Mouse (Mus musculus): ENCODE results near the gene Gm9945. TPM values are rescaled to one million over a fixed set of nuclear protein-coding genes. Genes with fewer than 3 reads are reported as not detected.

The Gm9945 gene
- polyA plus RNA-seq, 1 experiment from 2014 or later: not detected

DNA sequence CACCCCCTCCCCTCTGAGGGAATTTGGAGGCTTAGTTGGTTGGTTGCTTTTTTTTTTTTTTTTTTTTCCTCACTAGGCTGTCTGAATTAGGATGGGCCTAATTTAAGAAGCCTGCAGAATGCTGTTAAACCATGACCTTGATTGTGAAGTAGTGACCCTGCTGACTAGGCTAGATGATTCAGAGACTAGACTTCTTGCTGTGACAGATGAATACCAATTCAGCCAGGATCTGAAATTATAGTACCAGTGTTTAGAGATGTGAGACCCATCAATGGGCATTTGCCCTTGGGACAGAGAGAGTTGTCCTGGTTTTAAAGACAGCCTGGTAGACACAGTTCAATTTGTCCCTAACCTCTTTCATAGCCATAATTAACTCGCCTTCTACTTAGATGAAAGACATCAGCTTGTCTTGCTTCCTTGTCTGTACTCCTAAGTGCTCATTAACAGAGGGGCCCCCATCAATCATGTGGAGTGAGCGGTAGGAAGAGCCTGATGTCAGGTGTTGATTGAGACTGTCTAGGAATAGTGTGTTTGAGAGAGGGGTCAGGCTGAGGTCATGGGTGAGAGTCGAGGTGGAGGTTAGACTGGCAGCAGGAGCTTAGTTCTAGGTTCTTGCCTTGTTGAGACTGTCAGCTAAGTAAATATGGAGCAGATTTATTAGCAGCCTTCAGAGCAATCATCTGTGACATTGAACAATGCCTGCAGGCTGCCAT lies 13.4 kb downstream of the Gm9945 start:
- Histone ChIP-seq H3K9ac (ENCODE audit: low read length) (no peak overlapping the region), H3K4me3 (ENCODE audit: low read depth, low read length) (no peak overlapping the region), H3K4me2 (ENCODE audit: low read length) (no peak overlapping the region), H3K36me3 (ENCODE audit: control insufficient read depth, insufficient read depth, low read length) (no peaks in the 10 kb centered on the region), H3K27ac (ENCODE audit: low read depth) (no peak overlapping the region), H3K27me3 (replicated peaks; ENCODE audit: control insufficient read depth, insufficient read depth, low read length) (no peaks in the 10 kb centered on the region), H3K9me3 (ENCODE audit: control insufficient read depth, low read length) (no peaks in the 10 kb centered on the region), H3K4me1 (replicated peaks; ENCODE audit: control insufficient read depth, insufficient read depth, low read length) (peaks cover 5% of the 10 kb centered on the region; the same call in 1 of the 2 replicates)
- no peak for DNase-seq (ENCODE audit: low spot score)
- 23% methylated on average over 3 of the region's 3 CpGs for WGBS
- ATAC-seq (replicated peaks; ENCODE audit: low FRiP score, low TSS enrichment, low read depth): no peak

DNA sequence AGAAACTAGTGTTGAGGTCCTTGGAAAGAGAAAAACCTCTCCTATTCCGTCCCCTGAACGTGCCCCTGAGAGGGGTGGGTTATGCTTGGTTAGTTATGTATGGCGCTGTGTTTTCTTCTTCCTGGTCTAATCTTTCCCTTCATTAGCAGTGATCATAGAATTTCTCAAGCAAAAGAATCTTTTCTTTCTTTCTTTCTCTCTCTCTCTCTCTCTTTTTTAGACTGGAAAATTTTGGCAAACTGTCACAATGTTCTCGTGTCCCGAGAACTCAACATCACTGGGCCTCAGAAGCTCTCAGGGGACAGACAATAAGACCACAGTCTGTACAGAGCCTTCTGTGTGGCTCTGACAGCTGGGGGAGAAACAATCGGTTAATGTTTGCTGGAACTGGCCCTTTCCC lies 15.5 kb downstream of the Gm9945 start:
- Histone ChIP-seq H3K27ac (ENCODE audit: low read depth) (peak overlapping the region; percentile 22; the same call in 1 of the 2 replicates), H3K36me3 (ENCODE audit: control insufficient read depth, insufficient read depth, low read length) (no peaks in the 10 kb centered on the region), H3K9ac (ENCODE audit: low read length) (no peak overlapping the region), H3K4me2 (ENCODE audit: low read length) (no peak overlapping the region), H3K27me3 (replicated peaks; ENCODE audit: control insufficient read depth, insufficient read depth, low read length) (no peaks in the 10 kb centered on the region), H3K4me1 (replicated peaks; ENCODE audit: control insufficient read depth, insufficient read depth, low read length) (peaks cover 5% of the 10 kb centered on the region; the same call in 1 of the 2 replicates), H3K4me3 (ENCODE audit: low read depth, low read length) (no peak overlapping the region), H3K9me3 (ENCODE audit: control insufficient read depth, low read length) (no peaks in the 10 kb centered on the region)
- ATAC-seq (replicated peaks; ENCODE audit: low FRiP score, low TSS enrichment, low read depth) (no peak), DNase-seq (ENCODE audit: low spot score) (no peak)
- WGBS: 62% methylated on average over 6 of the region's 6 CpGs

DNA sequence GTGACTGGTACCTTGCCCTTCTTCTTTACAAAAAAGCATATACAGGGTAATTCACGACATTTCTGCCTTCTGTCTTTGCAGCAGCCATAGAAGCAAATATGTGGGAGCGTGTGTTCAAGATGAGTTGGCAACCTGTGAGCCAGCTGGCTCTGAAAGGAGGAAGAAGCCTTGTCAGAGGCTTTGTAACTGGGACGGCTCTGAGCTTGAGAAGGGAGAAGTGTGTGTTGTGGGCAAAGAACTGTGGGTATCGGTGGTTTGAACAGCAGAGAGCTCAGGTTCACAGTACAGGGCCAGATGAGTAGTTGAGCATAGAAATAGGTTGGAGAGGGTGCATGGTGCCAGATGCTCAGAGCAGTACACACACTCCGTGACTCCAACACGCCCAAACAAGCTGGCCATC lies 17.0 kb downstream of the Gm9945 start:
- no peak overlapping the region for H3K4me3 ChIP-seq (ENCODE audit: low read depth, low read length)
- no peaks in the 10 kb centered on the region for H3K9me3 ChIP-seq (ENCODE audit: control insufficient read depth, low read length)
- no peak overlapping the region for H3K4me2 ChIP-seq (ENCODE audit: low read length)
- no peaks in the 10 kb centered on the region for H3K36me3 ChIP-seq (ENCODE audit: control insufficient read depth, insufficient read depth, low read length)
- ATAC-seq (replicated peaks; ENCODE audit: low FRiP score, low TSS enrichment, low read depth) (no peak), DNase-seq (ENCODE audit: low spot score) (no peak)
- H3K9ac ChIP-seq (ENCODE audit: low read length): no peak overlapping the region
- H3K27me3 ChIP-seq (replicated peaks; ENCODE audit: control insufficient read depth, insufficient read depth, low read length): no peaks in the 10 kb centered on the region
- no peak overlapping the region for H3K27ac ChIP-seq (ENCODE audit: low read depth)
- H3K4me1 ChIP-seq (replicated peaks; ENCODE audit: control insufficient read depth, insufficient read depth, low read length): peaks cover 6% of the 10 kb centered on the region; the same call in 1 of the 2 replicates
- 67% methylated on average over 6 of the region's 6 CpGs for WGBS

DNA sequence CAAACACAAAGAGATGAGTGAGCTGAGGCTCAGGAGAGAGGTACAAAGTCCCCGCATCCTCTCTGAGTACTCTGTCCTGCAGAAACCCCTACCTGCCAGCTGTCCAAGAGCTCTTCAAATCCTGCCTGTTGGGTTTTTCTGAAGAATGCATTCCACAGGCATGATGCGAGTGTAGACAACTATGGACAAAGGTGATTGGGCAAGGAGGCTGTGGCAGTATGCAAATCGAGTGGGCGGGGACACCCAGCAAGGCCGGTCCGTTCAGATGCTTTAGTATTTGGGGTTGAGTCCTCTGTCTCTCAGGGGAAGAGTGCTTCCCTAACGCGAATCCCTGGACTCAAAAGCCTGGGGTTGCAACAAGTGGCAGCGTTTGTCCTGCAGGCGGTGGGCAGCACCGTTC lies 20.6 kb downstream of the Gm9945 start:
- peak overlapping the region; percentile 22; the same call in 1 of the 2 replicates for H3K4me2 ChIP-seq (ENCODE audit: low read length)
- H3K27me3 ChIP-seq (replicated peaks; ENCODE audit: control insufficient read depth, insufficient read depth, low read length): no peaks in the 10 kb centered on the region
- H3K4me3 ChIP-seq (ENCODE audit: low read depth, low read length): no peak overlapping the region
- no peaks in the 10 kb centered on the region for H3K36me3 ChIP-seq (ENCODE audit: control insufficient read depth, insufficient read depth, low read length)
- 7% methylated on average over 11 of the region's 11 CpGs for WGBS
- no peak overlapping the region for H3K27ac ChIP-seq (ENCODE audit: low read depth)
- H3K4me1 ChIP-seq (replicated peaks; ENCODE audit: control insufficient read depth, insufficient read depth, low read length): peaks cover 4% of the 10 kb centered on the region; the same call in 1 of the 2 replicates
- no peak for DNase-seq (ENCODE audit: low spot score)
- peak; percentile 70 for ATAC-seq (replicated peaks; ENCODE audit: low FRiP score, low TSS enrichment, low read depth)
- H3K9me3 ChIP-seq (ENCODE audit: control insufficient read depth, low read length): no peaks in the 10 kb centered on the region
- H3K9ac ChIP-seq (ENCODE audit: low read length): no peak overlapping the region

DNA sequence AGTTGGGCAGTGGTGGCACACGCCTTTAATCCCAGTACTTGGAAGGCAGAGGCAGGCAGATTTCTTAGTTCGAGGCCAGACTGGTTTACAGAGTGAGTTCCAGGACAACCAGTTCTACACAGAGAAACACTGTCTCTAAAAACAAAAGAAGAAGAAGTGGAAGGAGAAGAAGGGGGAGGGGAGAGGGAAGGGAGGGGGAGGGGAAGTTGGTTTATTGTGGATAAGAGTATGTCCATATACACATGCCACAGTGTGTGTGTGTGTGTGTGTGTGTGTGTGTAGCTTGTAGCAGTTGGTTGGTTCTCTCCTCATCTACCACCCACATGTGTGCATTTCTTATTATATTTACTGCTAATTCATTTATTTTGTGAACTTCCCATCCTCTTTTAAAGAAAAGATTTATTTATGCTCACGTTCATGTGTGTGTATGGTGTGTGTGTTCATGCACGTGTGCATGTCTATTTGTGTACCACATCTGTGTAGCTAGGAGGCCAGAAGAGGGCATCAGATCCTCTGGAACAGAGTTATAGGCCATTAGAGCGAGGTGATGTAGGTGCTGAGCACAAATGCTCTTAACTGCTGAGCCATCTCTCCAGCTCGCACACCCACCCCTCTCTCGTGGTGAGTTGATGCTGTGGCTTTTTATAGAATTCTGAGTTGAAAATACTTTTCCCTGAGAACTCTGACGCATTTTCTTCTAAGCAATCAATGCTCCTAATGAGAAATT lies 22.2 kb downstream of the Gm9945 start:
- H3K9me3 ChIP-seq (ENCODE audit: control insufficient read depth, low read length): no peaks in the 10 kb centered on the region
- H3K4me2 ChIP-seq (ENCODE audit: low read length): no peak overlapping the region
- WGBS: 76% methylated on average over 8 of the region's 8 CpGs
- H3K27me3 ChIP-seq (replicated peaks; ENCODE audit: control insufficient read depth, insufficient read depth, low read length): no peaks in the 10 kb centered on the region
- no peak overlapping the region for H3K4me3 ChIP-seq (ENCODE audit: low read depth, low read length)
- 0 out of 2 replicates have a peak, but pooled peaks cover 4% of the 10 kb centered on the region for H3K4me1 ChIP-seq (replicated peaks; ENCODE audit: control insufficient read depth, insufficient read depth, low read length)
- DNase-seq (ENCODE audit: low spot score) (no peak), ATAC-seq (replicated peaks; ENCODE audit: low FRiP score, low TSS enrichment, low read depth) (no peak)
- no peak overlapping the region for H3K27ac ChIP-seq (ENCODE audit: low read depth)
- no peaks in the 10 kb centered on the region for H3K36me3 ChIP-seq (ENCODE audit: control insufficient read depth, insufficient read depth, low read length)
- H3K9ac ChIP-seq (ENCODE audit: low read length): no peak overlapping the region

GRCm38 (mm10) chr11:53503738-53504137 lies 23.8 kb downstream of the Gm9945 start:
- H3K4me3 ChIP-seq (ENCODE audit: low read depth, low read length): no peak overlapping the region
- H3K9me3 ChIP-seq (ENCODE audit: control insufficient read depth, low read length): no peaks in the 10 kb centered on the region
- ATAC-seq (replicated peaks; ENCODE audit: low FRiP score, low TSS enrichment, low read depth) (no peak), DNase-seq (ENCODE audit: low spot score) (no peak)
- H3K4me2 ChIP-seq (ENCODE audit: low read length): no peak overlapping the region
- no peak overlapping the region for H3K9ac ChIP-seq (ENCODE audit: low read length)
- no peak overlapping the region for H3K27ac ChIP-seq (ENCODE audit: low read depth)
- H3K36me3 ChIP-seq (ENCODE audit: control insufficient read depth, insufficient read depth, low read length): no peaks in the 10 kb centered on the region
- H3K27me3 ChIP-seq (replicated peaks; ENCODE audit: control insufficient read depth, insufficient read depth, low read length): no peaks in the 10 kb centered on the region
- H3K4me1 ChIP-seq (replicated peaks; ENCODE audit: control insufficient read depth, insufficient read depth, low read length): 0 out of 2 replicates have a peak, but pooled peaks cover 4% of the 10 kb centered on the region
- WGBS: 87% methylated on average over 5 of the region's 5 CpGs

- H3K4me1 ChIP-seq (replicated peaks; ENCODE audit: control insufficient read depth, insufficient read depth, low read length): 0 out of 2 replicates have a peak, but pooled peaks cover 4% of the 10 kb centered on the region
- H3K9me3 ChIP-seq (ENCODE audit: control insufficient read depth, low read length): no peaks in the 10 kb centered on the region
- H3K27me3 ChIP-seq (replicated peaks; ENCODE audit: control insufficient read depth, insufficient read depth, low read length): no peaks in the 10 kb centered on the region
- ATAC-seq (replicated peaks; ENCODE audit: low FRiP score, low TSS enrichment, low read depth) (no peak), DNase-seq (ENCODE audit: low spot score) (no peak)
- no peak overlapping the region for H3K4me2 ChIP-seq (ENCODE audit: low read length)
- no peak overlapping the region for H3K4me3 ChIP-seq (ENCODE audit: low read depth, low read length)
- H3K9ac ChIP-seq (ENCODE audit: low read length): no peak overlapping the region
- no peak overlapping the region for H3K27ac ChIP-seq (ENCODE audit: low read depth)
- 84% methylated on average over 8 of the region's 8 CpGs for WGBS
- no peaks in the 10 kb centered on the region for H3K36me3 ChIP-seq (ENCODE audit: control insufficient read depth, insufficient read depth, low read length)
These were observed 24.4 kb downstream of the Gm9945 start for GRCm38 (mm10) chr11:53504376-53504775.

- Histone ChIP-seq H3K4me3 (ENCODE audit: low read depth, low read length) (no peak overlapping the region), H3K9me3 (ENCODE audit: control insufficient read depth, low read length) (no peaks in the 10 kb centered on the region), H3K4me2 (ENCODE audit: low read length) (no peak overlapping the region), H3K9ac (ENCODE audit: low read length) (no peak overlapping the region), H3K36me3 (ENCODE audit: control insufficient read depth, insufficient read depth, low read length) (no peaks in the 10 kb centered on the region), H3K27ac (ENCODE audit: low read depth) (no peak overlapping the region), H3K27me3 (replicated peaks; ENCODE audit: control insufficient read depth, insufficient read depth, low read length) (no peaks in the 10 kb centered on the region), H3K4me1 (replicated peaks; ENCODE audit: control insufficient read depth, insufficient read depth, low read length) (0 out of 2 replicates have a peak, but pooled peaks cover 4% of the 10 kb centered on the region)
- ATAC-seq (replicated peaks; ENCODE audit: low FRiP score, low TSS enrichment, low read depth) (no peak), DNase-seq (ENCODE audit: low spot score) (no peak)
- WGBS: 72% methylated on average over 5 of the region's 5 CpGs
These were observed 25.2 kb downstream of the Gm9945 start for GRCm38 (mm10) chr11:53505026-53505663.
